Mouse (Mus musculus): ENCODE measurements around the gene Srcin1.

Gene Srcin1

GRCm38 (mm10) chr11:97534442-97535307 lies 41.3 kb downstream of the Srcin1 start:
- no peak for DNase-seq (ENCODE audit: low spot score in 2 of 2)

GRCm38 (mm10) chr11:97533653-97534052 lies 42.3 kb downstream of the Srcin1 start:
- DNase-seq (ENCODE audit: low spot score in 2 of 2): no peak

DNA sequence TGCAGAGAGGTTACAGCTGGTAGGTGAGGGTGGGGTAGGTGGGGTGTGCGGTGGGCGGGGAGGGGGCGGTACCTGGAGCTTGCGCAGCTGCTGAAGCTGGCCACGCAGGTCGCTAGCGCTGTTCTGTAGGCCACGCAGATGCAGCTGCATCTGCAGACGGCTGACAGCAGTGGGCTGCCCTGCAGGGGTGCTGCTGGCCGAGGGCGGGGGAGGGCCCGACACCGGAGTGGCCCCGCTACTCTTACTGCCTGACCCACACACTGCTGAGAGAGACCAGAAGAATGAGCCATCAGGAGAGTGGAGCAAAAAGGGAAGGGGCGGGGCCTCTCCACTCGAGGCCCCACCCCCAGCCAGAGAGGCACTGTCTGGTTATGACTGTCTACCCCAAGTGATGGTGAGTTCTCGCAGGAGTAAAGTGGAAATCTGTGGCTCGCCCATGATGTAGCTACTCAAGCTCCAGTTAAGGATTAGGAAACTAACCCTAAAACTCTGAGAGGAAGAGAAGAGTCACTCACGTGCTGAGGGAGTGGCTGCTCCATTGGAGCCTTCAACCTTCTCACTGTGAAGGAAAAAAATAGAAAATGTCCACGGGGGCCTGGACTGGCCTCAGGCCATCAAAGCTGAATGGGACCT lies 42.9 kb downstream of the Srcin1 start:
- DNase-seq (ENCODE audit: low spot score in 2 of 2): no peak

DNA sequence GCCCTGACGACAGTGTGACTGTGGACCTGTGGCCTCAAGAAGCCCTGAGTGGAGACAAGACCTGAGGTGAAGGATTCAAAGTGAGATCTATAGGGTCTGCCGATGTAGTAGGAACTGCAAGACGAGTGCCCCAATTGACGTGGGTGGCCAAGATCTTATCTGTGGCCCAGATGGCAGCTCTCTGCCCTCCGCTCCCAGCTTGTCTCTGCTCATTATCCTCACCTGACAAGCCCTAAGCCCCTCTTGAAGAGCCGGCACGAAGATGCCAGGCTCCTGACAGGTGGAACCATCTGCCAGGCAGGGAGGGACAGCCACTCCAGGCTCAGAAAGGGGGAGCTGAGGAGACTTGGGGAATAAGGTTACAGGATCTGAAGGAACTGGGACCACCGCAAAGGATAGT lies 43.6 kb downstream of the Srcin1 start:
- no peak for DNase-seq (ENCODE audit: low spot score in 2 of 2)

DNA sequence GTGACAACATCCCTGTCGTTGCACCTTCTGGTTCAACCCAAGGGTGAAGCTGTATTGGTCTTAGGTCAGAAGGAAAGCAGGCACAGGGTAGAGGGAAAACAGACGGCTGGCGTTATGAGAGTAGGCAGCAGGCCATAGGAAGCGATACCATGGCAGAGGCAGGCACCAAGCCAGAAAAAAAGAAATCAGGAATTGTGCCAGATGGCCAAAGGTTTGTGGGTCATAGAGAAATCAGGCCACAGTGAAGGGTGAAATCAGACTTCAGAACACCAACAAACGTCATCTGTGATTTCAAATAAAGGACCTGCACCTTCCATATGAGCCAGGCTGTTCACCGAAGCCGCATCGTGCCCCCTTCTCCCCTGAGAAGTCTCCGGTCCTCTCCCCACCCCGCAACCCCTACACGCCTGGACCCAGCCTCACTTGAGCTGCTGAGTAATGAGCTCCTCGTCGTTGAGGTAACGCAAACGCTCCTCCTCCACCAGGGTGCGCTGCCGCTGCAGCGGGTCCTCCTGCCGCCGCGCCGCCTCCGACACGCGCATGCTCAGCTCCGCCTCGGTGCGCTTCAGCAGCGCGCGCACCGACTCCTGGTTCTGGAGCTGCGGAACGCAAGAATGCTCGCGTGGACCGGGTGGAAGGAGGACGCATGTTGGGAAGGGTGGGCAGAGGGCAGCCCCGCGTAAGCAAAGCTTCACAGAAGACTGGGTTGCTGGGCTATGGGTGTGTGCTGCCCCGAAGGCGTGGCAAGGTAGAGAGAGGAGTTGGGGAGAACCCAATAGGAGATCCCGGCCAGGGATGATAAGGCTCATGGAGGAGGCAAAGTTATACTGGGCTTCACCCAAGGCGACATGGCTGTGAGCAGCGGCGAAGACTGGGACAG lies 44.4 kb downstream of the Srcin1 start:
- DNase-seq (ENCODE audit: low spot score in 2 of 2): peak; percentile 72 to 74

DNA sequence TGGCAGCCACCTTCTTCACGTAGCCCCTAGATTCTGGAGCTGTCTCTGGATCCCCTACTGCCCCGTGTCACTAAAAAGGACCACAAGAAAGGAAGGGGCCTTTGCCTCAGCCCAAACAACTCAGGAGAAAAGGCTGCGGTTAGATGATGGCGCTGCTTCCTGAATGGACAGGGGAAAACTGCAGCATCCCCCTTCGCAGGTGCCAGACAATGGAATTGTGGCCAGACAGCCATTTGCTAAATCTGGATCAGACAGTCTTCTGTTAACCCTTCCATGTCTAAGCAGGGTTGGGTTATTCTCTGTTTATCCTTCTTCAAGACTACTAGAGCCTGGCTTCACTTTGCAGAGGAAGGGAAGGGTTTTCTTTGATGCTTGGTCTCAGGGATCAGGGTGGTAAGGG lies 45.0 kb downstream of the Srcin1 start:
- DNase-seq (ENCODE audit: low spot score in 2 of 2): no peak

GRCm38 (mm10) chr11:97530069-97530468 lies 45.9 kb downstream of the Srcin1 start:
- no peak for DNase-seq (ENCODE audit: low spot score in 2 of 2)

DNA sequence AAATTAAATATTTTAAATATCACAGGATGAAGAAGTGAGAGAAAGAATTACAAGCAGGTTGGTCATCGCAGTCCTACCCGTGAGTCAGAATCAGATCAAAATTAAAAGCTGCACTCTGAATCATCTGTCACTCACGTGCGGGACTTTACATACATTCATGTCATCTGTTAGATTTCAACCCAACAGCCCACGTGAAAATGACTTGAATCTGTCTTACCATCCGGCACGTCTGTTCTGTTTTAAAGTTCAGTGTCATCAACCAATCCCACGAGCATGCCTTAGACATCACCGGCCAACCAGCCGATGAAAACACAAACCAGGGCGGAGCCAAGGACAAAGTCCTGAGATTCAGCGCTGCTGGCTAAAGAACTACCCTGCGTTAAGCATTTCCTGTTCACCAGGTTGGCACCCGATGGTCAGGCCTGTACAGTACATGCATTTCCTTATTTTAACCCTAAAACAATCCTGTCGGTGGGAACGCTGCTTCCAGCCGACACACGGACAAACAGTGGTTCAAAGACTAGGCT lies 47.6 kb downstream of the Srcin1 start:
- DNase-seq (ENCODE audit: low spot score in 2 of 2): no peak

- DNase-seq (ENCODE audit: low spot score in 2 of 2): no peak
These were observed 50.7 kb downstream of the Srcin1 start for GRCm38 (mm10) chr11:97525313-97525712.

- DNase-seq (ENCODE audit: low spot score in 2 of 2): no peak
These were observed 51.7 kb downstream of the Srcin1 start for GRCm38 (mm10) chr11:97524306-97524705.

DNA sequence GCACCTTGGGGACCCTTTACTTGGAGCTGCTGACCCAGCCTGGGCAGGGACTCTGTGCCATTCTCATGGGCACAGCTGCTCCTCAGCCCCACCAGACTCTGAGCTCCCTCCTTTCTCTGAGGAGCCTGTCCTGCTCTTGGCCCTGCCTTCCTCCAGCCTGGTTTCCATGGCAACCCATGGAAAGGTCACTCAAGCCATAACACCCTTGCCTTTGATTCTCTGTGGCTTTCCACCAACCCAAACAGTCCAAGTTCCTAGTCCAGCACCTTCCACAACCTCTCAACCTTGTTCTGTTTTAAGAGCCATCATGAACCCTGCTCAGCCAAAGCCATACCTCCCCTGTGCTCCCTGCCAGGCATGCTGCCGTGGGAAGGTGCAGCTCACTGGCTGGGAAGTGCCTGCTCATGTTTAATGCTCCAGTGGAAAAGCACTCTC lies 52.1 kb downstream of the Srcin1 start:
- peak in 1 of 2 experiments; percentile 14 for DNase-seq (ENCODE audit: low spot score in 2 of 2)

DNA sequence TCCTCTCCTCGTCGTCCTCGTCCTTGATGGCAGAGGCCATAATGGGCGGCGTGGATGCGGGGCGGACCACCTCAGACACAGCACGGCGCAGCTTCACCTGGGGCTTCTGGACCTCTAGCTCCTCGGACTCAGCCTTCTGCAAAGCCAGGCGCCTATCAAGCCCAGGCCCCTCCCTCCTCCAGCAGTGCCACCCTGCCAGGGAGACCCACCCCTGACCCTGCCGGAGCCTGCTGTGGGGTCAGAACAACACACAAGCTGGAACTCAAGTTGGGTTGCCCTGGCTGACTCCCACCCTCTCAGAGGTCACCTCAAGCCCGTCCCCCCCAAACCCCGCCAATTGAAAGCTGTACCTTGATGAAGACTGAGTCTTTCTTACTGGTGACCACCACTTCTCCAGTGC lies 52.9 kb downstream of the Srcin1 start:
- no peak for DNase-seq (ENCODE audit: low spot score in 2 of 2)

GRCm38 (mm10) chr11:97521741-97522474 lies 54.1 kb downstream of the Srcin1 start:
- DNase-seq (ENCODE audit: low spot score in 2 of 2): no peak

DNA sequence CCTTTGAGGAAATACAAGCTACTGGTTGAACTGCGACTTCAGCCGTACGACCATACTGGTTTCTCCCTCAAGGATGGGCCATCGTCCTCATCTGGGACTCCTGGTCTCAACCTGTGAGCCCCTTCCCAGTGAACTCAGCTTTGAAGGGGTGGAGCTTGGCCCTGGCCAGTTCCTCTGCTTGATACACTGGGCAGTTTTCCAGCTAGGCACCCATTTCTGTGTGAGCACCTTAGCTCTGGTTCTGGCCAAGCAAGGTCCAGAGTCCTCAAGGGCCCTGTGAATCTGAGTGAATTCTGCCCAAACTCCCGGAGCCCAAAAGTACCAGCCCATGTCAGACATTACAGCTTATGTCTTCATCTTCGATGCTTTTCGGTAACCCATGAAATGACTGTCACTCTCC lies 55.4 kb downstream of the Srcin1 start:
- DNase-seq (ENCODE audit: low spot score in 2 of 2): no peak

DNA sequence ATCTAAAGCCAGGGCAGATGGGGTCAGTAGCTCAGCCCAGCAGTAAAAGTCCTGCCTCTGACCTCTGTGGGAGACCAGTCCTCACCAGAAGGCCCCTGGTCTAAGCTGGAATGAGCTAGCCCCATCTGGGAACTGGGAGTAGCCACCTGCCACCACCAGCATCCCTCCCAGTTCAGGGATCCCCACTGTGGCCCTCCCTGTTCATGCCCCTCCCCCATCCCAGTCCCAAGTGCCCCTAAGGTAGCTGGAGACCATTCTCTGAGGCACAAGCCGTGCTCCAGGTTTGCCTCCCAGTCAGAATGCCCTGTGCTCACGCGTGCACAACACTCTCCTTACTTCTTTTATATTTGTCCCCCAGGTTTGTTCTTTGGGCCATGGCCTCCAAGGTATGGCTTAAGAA lies 62.9 kb downstream of the Srcin1 start:
- no peak for DNase-seq (ENCODE audit: low spot score in 2 of 2)

GRCm38 (mm10) chr11:97512511-97512910 lies 63.5 kb downstream of the Srcin1 start:
- no peak for DNase-seq (ENCODE audit: low spot score in 2 of 2)

DNA sequence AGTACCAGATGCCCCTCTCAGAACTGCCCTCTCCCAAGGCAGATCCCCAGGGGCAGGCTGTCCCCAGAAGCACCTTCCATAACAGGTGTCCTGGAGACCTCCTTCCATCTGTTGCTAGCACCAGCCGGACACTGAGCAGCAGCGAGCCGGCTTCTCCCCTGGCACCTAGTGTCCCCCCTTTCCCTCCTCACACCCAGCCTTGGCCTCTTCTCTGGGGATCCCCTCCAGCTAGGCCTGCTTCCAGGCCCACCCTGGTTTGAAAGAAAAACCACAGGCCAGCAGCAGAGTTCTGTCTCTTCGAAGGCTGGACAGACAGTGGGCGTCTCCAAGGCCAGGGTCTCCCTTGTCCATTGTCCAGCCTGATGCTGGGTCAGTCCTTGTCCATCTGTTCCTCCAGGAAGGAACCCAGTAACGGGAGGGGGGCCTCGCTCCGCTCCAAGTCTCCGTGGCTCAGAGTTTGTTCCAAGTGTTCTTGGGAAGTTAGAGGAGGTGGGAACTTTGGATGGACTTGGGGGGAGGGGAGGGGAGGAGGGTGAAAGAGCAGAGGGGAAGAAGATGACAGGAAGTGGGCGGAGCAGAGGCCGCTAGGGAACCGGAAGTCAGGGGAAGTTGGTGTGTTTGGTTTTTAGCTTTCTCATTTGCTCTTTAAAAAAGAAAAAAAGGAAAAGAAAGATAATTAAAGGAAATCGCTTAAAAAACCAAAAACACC lies 64.2 kb downstream of the Srcin1 start:
- peak; percentile 43 to 61 for DNase-seq (ENCODE audit: low spot score in 2 of 2)

GRCm38 (mm10) chr11:97510966-97511660 lies 64.9 kb downstream of the Srcin1 start:
- peak; percentile 47 to 51 for DNase-seq (ENCODE audit: low spot score in 2 of 2)

- no peak for DNase-seq (ENCODE audit: low spot score in 2 of 2)
These were observed 66.1 kb downstream of the Srcin1 start for GRCm38 (mm10) chr11:97509715-97510485.

All from heart, adult 9 months (tissue).